Mouse (Mus musculus) testis, adult 2 months (tissue): ENCODE results near the gene Kcnip3.

ENCODE experiments used
- CTCF ChIP-seq: fragments of 200-500 bp; IDR thresholded peaks from 2 replicates; pipeline ENCODE4 v1.5.1; 2012; ENCODE audit warnings: low read depth, mild to moderate bottlenecking, inconsistent platforms, low read length, moderate library complexity; ENCODE audit not compliant: control insufficient read depth, insufficient read depth, insufficient replicate concordance
- POLR2A ChIP-seq: fragments of 200-500 bp; IDR thresholded peaks from 2 replicates; pipeline ENCODE4 v1.6.1; 2012; ENCODE audit warnings: low read depth, mild to moderate bottlenecking, inconsistent platforms, low read length, moderate library complexity; ENCODE audit not compliant: control insufficient read depth

GRCm38 (mm10) chr2:127531592-127531991 is 9.7 kb upstream of the Kcnip3 start:
- no peak for TF ChIP-seq CTCF
- TF ChIP-seq POLR2A = no peak
